Mouse (Mus musculus): Measurements from ENCODE around the gene Ndufv2.

- no peak for TF ChIP-seq CTCF (IDR thresholded peaks at IDR 0.05; ENCODE audit: control insufficient read depth, insufficient read depth, low read length)
- no peak for TF ChIP-seq POLR2A (IDR thresholded peaks at IDR 0.05; ENCODE audit: borderline replicate concordance, control insufficient read depth, low read depth, low read length)
Measured at GRCm38 (mm10) chr17:66048199-66048598, 53.2 kb downstream of the Ndufv2 start.
